Mouse (Mus musculus) limb, embryonic 12.5 days (tissue): ENCODE measurements around the gene Ldlrap1. TPM values are rescaled to one million over a fixed set of nuclear protein-coding genes. Genes with fewer than 3 reads are reported as not detected.

ENCODE experiments used
- ATAC-seq: fragments of 200-750 bp; cut with Nextera tagmentation; 2 replicates; pipeline ENCODE4 v1.8.0; 2017; ENCODE audit warnings: low read depth, moderate TSS enrichment; ENCODE audit not compliant: insufficient number of reproducible peaks, insufficient read depth, low FRiP score, low TSS enrichment
- H3K27ac ChIP-seq: fragments of 300-500 bp; sonication (generic); 2 replicates; pipeline ENCODE4 v1.5.1; 2016; ENCODE audit warnings: mild to moderate bottlenecking, moderate library complexity
- H3K27me3 ChIP-seq: fragments of 300-500 bp; sonication (generic); 2 replicates; pipeline ENCODE4 v1.6.1; 2016; ENCODE audit warnings: mild to moderate bottlenecking, moderate library complexity
- H3K36me3 ChIP-seq: fragments of 300-500 bp; sonication (generic); 2 replicates; pipeline ENCODE4 v1.6.1; 2016; ENCODE audit warnings: mild to moderate bottlenecking, moderate library complexity
- H3K4me1 ChIP-seq: fragments of 300-500 bp; sonication (generic); replicated peaks from 2 replicates; pipeline ENCODE4 v1.6.1; 2016
- H3K4me2 ChIP-seq: fragments of 300-500 bp; sonication (generic); 2 replicates; pipeline ENCODE4 v1.6.1; 2016; ENCODE audit warnings: mild to moderate bottlenecking, moderate library complexity
- H3K4me3 ChIP-seq: fragments of 300-500 bp; sonication (generic); replicated peaks from 2 replicates; pipeline ENCODE4 v1.5.1; 2016; ENCODE audit warnings: mild to moderate bottlenecking
- H3K9ac ChIP-seq: fragments of 300-500 bp; sonication (generic); replicated peaks from 2 replicates; pipeline ENCODE4 v1.6.1; 2016; ENCODE audit warnings: mild to moderate bottlenecking, moderate library complexity
- H3K9me3 ChIP-seq: fragments of 300-500 bp; sonication (generic); 2 replicates; pipeline ENCODE4 v1.6.1; 2016; ENCODE audit warnings: mild to moderate bottlenecking, moderate library complexity
- WGBS: fragments of 180-500 bp; shearing (Covaris S2); methylation state at CpG from one replicate; pipeline ENCODE4 v1.1.7; 2016; 5-methylcytosine and 5-hydroxymethylcytosine counted together
- polyA plus RNA-seq: library from polyadenylated mRNA; unstranded; fragments of >200 nt; fragmentation: Nextera tagmentation; extraction: Ambion mirVana; gene quantifications from 2 replicates; pipeline ENCODE4 v1.2.1, GENCODE M21; 2016

Ldlrap1 gene
- polyA plus RNA-seq, 1 experiment from 2014 or later = 23.3 TPM

GRCm38 (mm10) chr4:134760281-134760680 lies 7.5 kb downstream of the Ldlrap1 start:
- WGBS = 76% methylated on average over 6 of the region's 6 CpGs
- no peak overlapping the region for H3K27ac ChIP-seq
- no peaks in the 10 kb centered on the region for H3K27me3 ChIP-seq
- no peak overlapping the region for H3K4me3 ChIP-seq
- no peak for ATAC-seq
- H3K4me2 ChIP-seq = no peak overlapping the region
- peaks cover 25% of the 10 kb centered on the region for H3K4me1 ChIP-seq
- H3K36me3 ChIP-seq = 0 out of 2 replicates have a peak, but pooled peaks cover 4% of the 10 kb centered on the region
- no peaks in the 10 kb centered on the region for H3K9me3 ChIP-seq
- H3K9ac ChIP-seq = no peak overlapping the region

- Histone ChIP-seq H3K27ac (no peak overlapping the region), H3K27me3 (no peaks in the 10 kb centered on the region), H3K9me3 (no peaks in the 10 kb centered on the region), H3K4me3 (no peak overlapping the region), H3K36me3 (peaks cover 7% of the 10 kb centered on the region; the same call in 1 of the 2 replicates), H3K4me2 (no peak overlapping the region), H3K4me1 (peaks cover 32% of the 10 kb centered on the region), H3K9ac (no peak overlapping the region)
- 94% methylated on average over 7 of the region's 7 CpGs for whole genome bisulfite sequencing
- no peak for ATAC-seq
These were observed 8.3 kb downstream of the Ldlrap1 start for GRCm38 (mm10) chr4:134759564-134759963.

- Histone ChIP-seq H3K27me3 (no peaks in the 10 kb centered on the region), H3K9ac (no peak overlapping the region), H3K4me2 (no peak overlapping the region), H3K4me3 (no peak overlapping the region), H3K27ac (no peak overlapping the region), H3K9me3 (no peaks in the 10 kb centered on the region), H3K4me1 (peaks cover 35% of the 10 kb centered on the region), H3K36me3 (peaks cover 7% of the 10 kb centered on the region; the same call in 1 of the 2 replicates)
- WGBS = 90% methylated on average over 14 of the region's 14 CpGs
- no peak for ATAC-seq
These were observed 8.9 kb downstream of the Ldlrap1 start for GRCm38 (mm10) chr4:134758922-134759321.

- Histone ChIP-seq H3K4me2 (no peak overlapping the region), H3K4me1 (peaks cover 37% of the 10 kb centered on the region), H3K9ac (no peak overlapping the region), H3K36me3 (peaks cover 7% of the 10 kb centered on the region; the same call in 1 of the 2 replicates), H3K4me3 (no peak overlapping the region), H3K9me3 (no peaks in the 10 kb centered on the region), H3K27ac (no peak overlapping the region), H3K27me3 (no peaks in the 10 kb centered on the region)
- ATAC-seq = no peak
- whole genome bisulfite sequencing = 76% methylated on average over 4 of the region's 4 CpGs
These were observed 9.5 kb downstream of the Ldlrap1 start for GRCm38 (mm10) chr4:134758367-134758766.

- no peak overlapping the region for H3K4me3 ChIP-seq
- 73% methylated on average over 7 of the region's 7 CpGs for WGBS
- H3K27me3 ChIP-seq = no peaks in the 10 kb centered on the region
- no peak overlapping the region for H3K4me2 ChIP-seq
- no peak overlapping the region for H3K27ac ChIP-seq
- H3K9me3 ChIP-seq = no peaks in the 10 kb centered on the region
- no peak for ATAC-seq
- peaks cover 7% of the 10 kb centered on the region; the same call in 1 of the 2 replicates for H3K36me3 ChIP-seq
- H3K4me1 ChIP-seq = peaks cover 43% of the 10 kb centered on the region
- H3K9ac ChIP-seq = no peak overlapping the region
These were observed 10.9 kb downstream of the Ldlrap1 start for GRCm38 (mm10) chr4:134756953-134757352.

- no peaks in the 10 kb centered on the region for H3K9me3 ChIP-seq
- ATAC-seq = no peak
- WGBS = 69% methylated on average over 13 of the region's 13 CpGs
- no peak overlapping the region for H3K4me3 ChIP-seq
- no peak overlapping the region for H3K9ac ChIP-seq
- H3K4me2 ChIP-seq = no peak overlapping the region
- no peak overlapping the region for H3K27ac ChIP-seq
- no peaks in the 10 kb centered on the region for H3K27me3 ChIP-seq
- H3K4me1 ChIP-seq = peaks cover 63% of the 10 kb centered on the region
- H3K36me3 ChIP-seq = peaks cover 3% of the 10 kb centered on the region; the same call in 1 of the 2 replicates
These were observed 12.9 kb downstream of the Ldlrap1 start for GRCm38 (mm10) chr4:134754941-134755340.

- 46% methylated on average over 10 of the region's 10 CpGs for WGBS
- no peak overlapping the region for H3K4me2 ChIP-seq
- H3K4me1 ChIP-seq = peaks cover 69% of the 10 kb centered on the region
- no peak overlapping the region for H3K9ac ChIP-seq
- H3K4me3 ChIP-seq = no peak overlapping the region
- H3K9me3 ChIP-seq = no peaks in the 10 kb centered on the region
- ATAC-seq = no peak
- no peak overlapping the region for H3K27ac ChIP-seq
- H3K27me3 ChIP-seq = no peaks in the 10 kb centered on the region
- H3K36me3 ChIP-seq = peaks cover 8% of the 10 kb centered on the region
These were observed 13.5 kb downstream of the Ldlrap1 start for GRCm38 (mm10) chr4:134754371-134754770.

- WGBS = 53% methylated on average over 17 of the region's 17 CpGs
- no peak for ATAC-seq
- Histone ChIP-seq H3K27ac (peak overlapping the region; percentile 26), H3K9ac (no peak overlapping the region), H3K9me3 (no peaks in the 10 kb centered on the region), H3K4me1 (peaks cover 66% of the 10 kb centered on the region), H3K4me3 (no peak overlapping the region), H3K36me3 (peaks cover 14% of the 10 kb centered on the region), H3K27me3 (no peaks in the 10 kb centered on the region), H3K4me2 (no peak overlapping the region)
These were observed 14.1 kb downstream of the Ldlrap1 start for GRCm38 (mm10) chr4:134753516-134754261.

- WGBS = 43% methylated on average over 11 of the region's 11 CpGs
- Histone ChIP-seq H3K4me2 (no peak overlapping the region), H3K4me3 (no peak overlapping the region), H3K27me3 (no peaks in the 10 kb centered on the region), H3K36me3 (peaks cover 21% of the 10 kb centered on the region), H3K27ac (peak overlapping the region; percentile 26; the same call in 1 of the 2 replicates), H3K9me3 (no peaks in the 10 kb centered on the region), H3K4me1 (peaks cover 66% of the 10 kb centered on the region), H3K9ac (no peak overlapping the region)
- ATAC-seq = no peak
These were observed 14.9 kb downstream of the Ldlrap1 start for GRCm38 (mm10) chr4:134752911-134753426.

GRCm38 (mm10) chr4:134751682-134752380 lies 16.0 kb downstream of the Ldlrap1 start:
- H3K27ac ChIP-seq = peak overlapping the region; percentile 87
- peak overlapping the region; percentile 15; the same call in 1 of the 2 replicates for H3K4me2 ChIP-seq
- H3K9ac ChIP-seq = 0 out of 2 replicates have a peak overlapping the region, but pooled peaks have one; percentile 8
- 54% methylated on average over 18 of the region's 18 CpGs for WGBS
- H3K4me3 ChIP-seq = no peak overlapping the region
- H3K9me3 ChIP-seq = no peaks in the 10 kb centered on the region
- 0 out of 2 replicates have a peak, but pooled peaks have one; percentile 49 for ATAC-seq
- H3K4me1 ChIP-seq = peaks cover 65% of the 10 kb centered on the region
- peaks cover 32% of the 10 kb centered on the region for H3K36me3 ChIP-seq
- no peaks in the 10 kb centered on the region for H3K27me3 ChIP-seq

- no peak overlapping the region for H3K4me3 ChIP-seq
- no peak overlapping the region for H3K9ac ChIP-seq
- H3K4me1 ChIP-seq = peaks cover 62% of the 10 kb centered on the region
- WGBS = 77% methylated on average over 6 of the region's 6 CpGs
- H3K36me3 ChIP-seq = peaks cover 43% of the 10 kb centered on the region
- H3K9me3 ChIP-seq = no peaks in the 10 kb centered on the region
- no peaks in the 10 kb centered on the region for H3K27me3 ChIP-seq
- ATAC-seq = no peak
- peak overlapping the region; percentile 62; the same call in 1 of the 2 replicates for H3K27ac ChIP-seq
- H3K4me2 ChIP-seq = no peak overlapping the region
These were observed 17.0 kb downstream of the Ldlrap1 start for GRCm38 (mm10) chr4:134750825-134751224.
